Mouse (Mus musculus) erythroid progenitor cell, adult 5-6 weeks (primary cell): ENCODE data around the gene Capns2. TPM values are rescaled to one million over a fixed set of nuclear protein-coding genes. Genes with fewer than 3 reads are reported as not detected.
"Not testable (repeated sequence)": the region's sequence is repeated elsewhere in the genome, so short reads cannot be mapped to it uniquely, and the experiment has no call there.

Experiments used
- ATAC-seq: replicated peaks from 2 replicates; pipeline ENCODE4 v1.8.0; 2016; ENCODE audit warnings: moderate number of reproducible peaks, mild to moderate bottlenecking, moderate TSS enrichment, inconsistent platforms; ENCODE audit not compliant: poor library complexity, low FRiP score, severe bottlenecking
- total RNA-seq, 2 experiments: library from RNA; stranded (forward) in 1 of 2; stranded (reverse) in 1 of 2; fragments of 150-400 nt in 1 of 2; fragments of 186-747, 209-891 nt in 1 of 2; gene quantifications; 2 replicates each; pipeline versions ENCODE4 v1.2.3 to v1.2.4; 2015 to 2017; ENCODE audit warnings: low replicate concordance in 2 of 2

The Capns2 gene
- total RNA-seq (2015; ENCODE audit: low replicate concordance) (not detected in 2 replicates), total RNA-seq (2017; ENCODE audit: low replicate concordance) (not detected in 2 replicates)

DNA sequence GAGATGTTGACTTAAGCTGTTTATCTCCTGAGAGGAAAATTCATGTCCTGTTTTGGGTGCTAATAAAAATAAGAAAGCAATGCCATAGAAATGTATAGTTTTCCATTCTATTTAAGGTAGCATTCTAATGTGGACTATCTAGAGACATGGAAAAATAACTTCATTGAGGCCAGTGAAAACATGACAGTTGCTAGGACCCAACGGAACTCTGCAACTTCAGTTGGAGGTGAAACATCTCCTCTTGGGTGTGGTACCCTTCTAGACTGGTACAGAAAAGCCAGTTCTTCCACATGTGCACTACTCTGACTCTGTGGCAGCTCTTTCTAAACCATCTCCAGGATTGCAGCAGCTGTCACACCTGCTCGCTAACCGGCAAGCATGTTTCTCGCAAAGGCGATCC is at the start of gene Capns2:
Gene Capns2, plus strand, starts transcription at position 301 of the 400 bp plus-strand sequence.
- ATAC-seq = no peak

GRCm38 (mm10) chr8:92853188-92853983 is 47.8 kb upstream of the Capns2 start:
- ATAC-seq = no peak

DNA sequence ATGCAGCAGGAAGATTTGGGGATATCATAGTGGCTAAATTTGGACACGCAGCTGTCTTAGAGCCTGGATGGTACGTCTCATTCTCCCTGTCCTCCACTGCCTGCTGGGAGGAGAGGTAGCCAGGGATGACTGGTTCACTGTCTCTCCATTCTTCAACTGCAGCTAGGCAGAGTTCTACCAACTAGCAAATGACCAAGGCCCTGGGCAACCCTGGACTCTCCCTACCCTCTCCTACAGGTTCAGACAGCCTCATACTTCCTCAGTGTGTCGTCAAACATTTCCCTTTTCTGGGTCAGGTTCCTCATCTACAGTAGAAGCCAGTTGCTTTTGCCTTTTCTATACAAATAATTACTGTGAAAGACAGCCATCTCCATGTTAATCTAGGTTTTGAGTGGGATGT is 46.5 kb upstream of the Capns2 start:
- no peak for ATAC-seq

DNA sequence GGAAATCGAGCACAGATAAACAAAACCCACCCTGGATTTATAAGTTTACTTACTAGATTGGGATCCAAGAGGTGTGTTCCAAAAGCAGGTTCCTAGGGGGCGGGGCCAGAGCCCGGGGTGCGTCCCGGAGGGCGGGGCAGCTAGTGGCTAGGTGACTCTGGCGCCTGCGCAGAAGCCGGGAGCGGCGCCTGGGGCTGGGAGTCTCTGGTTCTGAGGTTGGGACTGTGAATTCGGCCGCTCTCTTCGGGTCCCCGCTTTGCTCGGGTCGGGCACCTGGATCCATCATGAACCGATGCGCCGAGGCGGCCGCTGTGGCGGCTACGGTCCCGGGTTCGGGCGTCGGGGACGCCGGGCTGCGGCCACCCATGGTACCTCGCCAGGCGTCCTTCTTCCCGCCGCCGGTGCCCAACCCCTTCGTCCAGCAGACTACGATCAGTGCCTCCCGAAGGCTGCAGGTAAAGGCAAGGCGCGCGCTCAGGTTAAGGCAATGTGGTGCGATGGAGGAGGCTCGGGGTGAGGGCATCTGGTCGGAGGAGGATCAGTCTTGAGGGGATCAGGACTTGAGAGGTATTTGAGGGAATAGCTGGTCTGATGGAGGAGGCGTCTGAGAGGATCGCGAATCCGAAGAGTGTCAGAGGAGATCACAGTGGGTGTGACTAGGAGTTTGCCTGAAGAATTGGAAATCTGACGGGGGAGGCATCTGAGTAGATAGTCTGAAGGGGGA is 45.9 kb upstream of the Capns2 start, which contains the start of gene Lpcat2:
Gene Lpcat2, plus strand, starts transcription at position 169 of the 724 bp plus-strand sequence.
- no peak for ATAC-seq

DNA sequence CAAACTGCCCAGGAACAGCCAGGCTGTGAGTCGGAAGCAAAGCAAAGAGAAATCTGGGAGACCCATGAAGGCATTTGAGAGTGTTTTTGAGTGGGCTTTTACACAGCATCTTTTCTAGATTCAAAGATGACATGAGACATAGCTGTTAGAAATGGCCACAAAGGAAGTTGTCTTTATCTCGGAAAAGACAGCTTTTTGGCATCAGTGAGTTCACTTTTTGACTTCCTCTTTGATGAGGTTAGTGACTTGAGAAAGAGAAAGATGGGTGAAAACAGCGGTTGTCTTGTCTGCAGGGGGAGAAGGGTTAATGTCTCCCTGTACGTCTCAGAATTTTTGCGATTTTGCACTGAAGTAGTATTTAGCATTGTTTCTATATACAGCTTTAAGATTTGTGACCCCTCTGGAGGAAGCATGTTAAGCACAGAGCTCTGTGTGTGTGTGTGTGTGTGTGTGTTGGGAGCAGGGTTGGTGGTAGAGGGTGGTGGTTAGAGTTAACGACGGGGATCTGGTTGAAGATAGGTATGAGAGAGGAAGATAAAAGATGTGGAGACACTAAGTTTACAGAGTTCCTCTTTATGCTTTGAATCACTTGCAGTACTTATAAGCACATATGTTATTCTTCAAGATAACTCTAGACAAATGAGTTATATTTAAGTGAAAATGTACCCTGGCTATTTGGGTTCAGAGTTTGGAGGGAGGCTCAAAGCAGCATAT is 44.8 kb upstream of the Capns2 start:
- no peak for ATAC-seq

DNA sequence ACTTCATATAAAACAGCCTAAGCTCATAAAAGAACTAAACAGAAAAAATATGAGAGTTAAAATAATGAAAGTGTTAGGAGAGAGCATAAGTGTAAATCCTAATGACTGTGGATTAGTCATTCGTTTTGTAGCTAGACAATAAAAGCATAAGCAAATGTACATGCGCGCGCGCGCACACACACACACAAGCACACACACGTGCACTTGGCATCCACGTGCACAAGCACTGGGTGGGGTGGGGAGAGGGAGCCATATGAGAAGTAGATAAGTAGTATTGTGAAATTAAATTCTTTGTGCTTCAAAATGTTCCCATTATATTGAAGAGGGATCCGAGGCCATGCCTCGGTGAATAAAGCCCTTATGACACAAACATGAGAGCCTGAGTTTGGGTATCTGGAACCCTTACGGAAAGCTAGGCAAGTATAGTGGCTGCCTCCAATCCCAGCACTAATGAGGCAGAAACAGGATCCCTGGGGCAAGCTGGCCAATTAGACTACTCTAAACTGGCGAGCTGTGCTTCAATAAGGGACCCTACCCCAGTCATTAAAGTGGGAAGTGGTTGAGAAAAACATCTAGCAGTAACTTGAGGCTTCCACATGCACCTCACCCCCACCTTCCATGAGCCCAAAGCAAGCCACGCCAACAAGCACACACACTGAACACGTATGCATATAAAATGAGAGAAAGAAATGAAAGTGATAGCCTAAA is 42.6 kb upstream of the Capns2 start:
- no peak for ATAC-seq

DNA sequence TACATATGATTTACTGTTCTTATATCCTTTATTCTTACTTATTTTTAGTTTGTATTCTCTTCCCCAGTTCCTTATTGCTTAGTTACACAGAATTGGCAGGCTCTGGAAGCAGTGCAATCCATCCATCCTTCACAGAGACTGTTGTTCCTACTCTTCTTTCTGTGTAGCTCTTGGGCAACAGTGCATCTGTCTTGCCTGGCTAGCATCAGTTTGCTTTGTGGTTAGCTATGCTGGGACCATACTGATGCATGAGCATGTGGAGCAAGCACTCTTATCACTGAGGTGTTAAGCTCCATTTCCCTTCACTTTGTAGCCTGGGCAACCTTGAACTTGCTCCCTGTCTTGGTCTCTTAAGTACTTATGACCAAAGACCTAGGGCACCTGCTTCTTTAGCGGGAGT is 39.2 kb upstream of the Capns2 start:
- no peak for ATAC-seq

- no peak for ATAC-seq
These were observed 30.9 kb upstream of the Capns2 start for GRCm38 (mm10) chr8:92870281-92870680.

DNA sequence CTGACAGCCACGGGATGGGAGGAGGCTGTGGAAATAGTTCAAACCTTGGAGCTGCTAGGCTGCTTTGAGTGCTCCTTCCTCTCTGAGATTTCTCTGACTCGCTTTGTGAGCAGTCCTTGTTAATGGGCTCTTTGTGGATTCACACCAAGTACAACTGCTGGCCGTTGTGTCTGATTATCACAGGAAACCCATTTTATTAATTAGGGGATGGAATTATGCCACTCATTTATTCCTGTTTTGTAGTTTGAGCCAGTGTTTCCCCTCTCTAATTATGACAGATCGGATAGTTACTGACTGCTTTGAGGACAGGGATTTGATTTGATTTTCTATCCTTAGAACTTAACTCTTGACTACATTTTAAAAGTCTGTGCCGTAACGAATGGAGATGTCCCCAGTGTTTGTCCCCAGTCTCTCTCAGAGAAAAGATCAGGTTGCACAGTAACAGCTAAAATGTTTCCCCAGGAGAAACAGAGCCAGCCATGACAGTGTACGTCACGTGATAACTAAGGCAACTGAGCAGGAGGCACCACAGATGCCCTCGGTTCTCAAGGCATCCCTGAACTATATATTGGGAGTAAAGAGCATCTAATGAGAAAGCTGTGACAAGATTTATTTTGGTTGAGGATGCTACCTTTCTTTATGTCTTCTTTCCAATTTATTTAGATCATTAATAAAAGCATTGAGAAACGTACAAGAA is 29.0 kb upstream of the Capns2 start:
- no peak for ATAC-seq

DNA sequence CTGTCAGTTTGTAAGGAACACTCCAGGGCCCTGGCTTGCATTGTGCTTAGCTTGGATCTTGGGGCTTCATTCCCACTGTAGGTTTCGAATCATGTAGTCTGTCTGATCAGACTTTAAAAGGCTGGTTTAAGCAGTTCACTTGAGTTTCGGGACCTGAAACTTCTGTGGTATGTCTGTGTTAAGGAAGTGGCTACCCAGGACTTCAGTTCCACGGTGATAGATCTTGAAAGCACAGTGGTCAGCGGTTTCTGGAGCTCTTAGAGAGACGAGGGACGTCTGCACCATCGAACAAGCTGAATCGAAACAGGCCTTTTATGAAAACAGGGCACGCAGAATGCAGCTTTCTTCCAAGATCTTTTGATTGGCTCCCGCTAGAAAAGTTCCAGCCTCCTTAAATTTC is 25.4 kb upstream of the Capns2 start:
- ATAC-seq = no peak

DNA sequence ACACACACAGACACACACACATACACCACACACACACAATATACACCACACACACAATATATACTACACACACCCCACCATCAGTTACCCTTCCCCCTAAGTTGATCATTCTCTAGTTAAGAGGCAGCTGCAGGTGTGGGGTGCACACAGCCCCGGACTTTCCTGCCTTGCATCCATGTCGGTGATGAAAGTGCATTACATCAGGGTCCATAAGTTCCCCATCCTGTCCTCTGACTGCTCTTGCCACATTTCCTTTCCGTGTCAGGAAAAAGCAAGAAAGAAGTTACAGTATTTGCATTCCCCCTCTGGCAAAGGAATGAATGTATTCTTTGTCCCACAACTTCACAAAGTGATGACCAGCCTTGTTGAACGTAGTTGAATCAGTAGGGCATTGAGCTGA is 20.0 kb upstream of the Capns2 start:
- no peak for ATAC-seq

- no peak for ATAC-seq
These were observed 17.4 kb upstream of the Capns2 start for GRCm38 (mm10) chr8:92883771-92884170.

DNA sequence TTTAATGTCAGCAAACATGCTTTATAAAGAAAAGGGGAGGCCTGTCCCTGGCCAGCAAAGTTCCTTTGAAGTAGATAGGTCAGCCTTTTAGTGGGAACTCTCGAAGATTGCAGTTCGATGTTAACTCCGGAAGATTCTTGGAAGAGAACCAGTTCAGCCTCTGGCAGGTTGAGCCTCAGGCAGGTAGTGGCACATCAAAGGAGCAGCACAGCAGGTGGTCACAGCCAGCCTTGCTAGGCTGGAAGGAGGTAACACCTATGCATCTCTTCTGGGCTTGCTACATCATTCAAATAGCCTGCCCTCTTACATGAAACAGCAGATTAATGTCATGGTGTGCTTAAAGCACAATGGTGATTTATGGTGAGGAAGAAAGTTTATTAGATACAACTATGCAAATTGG is 9.0 kb upstream of the Capns2 start:
- not testable (repeated sequence) for ATAC-seq

DNA sequence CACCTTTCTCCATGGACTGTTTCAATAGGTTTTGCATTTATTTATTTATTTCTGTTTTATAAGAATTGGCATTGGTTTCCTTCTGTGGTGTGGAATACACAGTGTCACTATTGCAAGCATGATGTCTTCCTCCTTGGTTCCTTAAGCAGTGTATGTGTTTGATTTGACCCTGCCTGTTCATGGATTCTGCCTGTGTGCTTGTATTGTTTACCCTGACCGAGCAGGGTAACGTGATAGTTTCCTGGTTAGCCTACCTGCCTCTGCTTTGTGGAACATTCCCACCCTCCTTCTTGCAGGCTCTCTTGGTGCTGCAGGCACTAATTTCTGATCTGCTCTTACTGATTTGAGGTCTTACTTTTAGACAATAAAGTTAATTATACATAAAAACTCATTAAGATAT is 7.3 kb upstream of the Capns2 start:
- no peak for ATAC-seq

DNA sequence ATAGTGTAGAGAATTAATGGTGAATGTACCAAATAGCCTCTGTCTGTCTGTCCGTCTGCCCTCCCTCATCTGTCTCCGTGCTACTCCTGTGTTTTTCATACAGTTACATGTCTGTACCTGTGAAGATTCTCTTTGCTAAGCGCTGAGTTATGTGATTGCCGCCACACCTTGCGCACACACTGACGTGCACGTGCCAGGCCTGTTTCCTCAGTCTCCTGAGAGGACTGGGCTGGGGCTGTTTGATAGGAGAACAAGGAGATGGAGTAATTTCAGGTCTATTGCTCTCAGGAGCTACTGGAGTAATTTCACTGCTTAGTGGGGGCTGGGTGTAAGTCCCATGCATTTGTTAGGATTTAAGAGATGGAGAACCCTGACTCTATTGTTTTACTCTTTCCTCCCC is 6.2 kb upstream of the Capns2 start:
- ATAC-seq = no peak

DNA sequence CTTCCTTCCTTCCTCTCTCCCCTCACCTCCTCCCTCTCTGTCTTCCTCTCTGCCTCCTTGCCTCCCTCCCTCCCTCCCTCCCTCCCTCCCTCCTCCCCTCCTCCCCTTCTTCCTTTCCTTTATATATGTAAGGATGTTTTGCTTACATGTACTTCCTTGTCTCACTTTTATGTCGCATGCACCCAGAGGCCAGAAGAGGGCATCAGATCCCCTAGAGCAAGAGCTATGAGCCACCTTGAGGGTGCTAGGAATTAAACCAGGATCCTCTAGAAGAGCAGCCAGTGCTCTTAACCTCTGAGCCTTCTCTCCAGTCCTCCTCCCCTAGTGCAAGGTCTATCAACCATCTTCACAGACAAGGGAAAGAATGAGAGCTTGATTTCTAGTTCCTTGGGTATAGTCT is 5.2 kb upstream of the Capns2 start:
- ATAC-seq = no peak

DNA sequence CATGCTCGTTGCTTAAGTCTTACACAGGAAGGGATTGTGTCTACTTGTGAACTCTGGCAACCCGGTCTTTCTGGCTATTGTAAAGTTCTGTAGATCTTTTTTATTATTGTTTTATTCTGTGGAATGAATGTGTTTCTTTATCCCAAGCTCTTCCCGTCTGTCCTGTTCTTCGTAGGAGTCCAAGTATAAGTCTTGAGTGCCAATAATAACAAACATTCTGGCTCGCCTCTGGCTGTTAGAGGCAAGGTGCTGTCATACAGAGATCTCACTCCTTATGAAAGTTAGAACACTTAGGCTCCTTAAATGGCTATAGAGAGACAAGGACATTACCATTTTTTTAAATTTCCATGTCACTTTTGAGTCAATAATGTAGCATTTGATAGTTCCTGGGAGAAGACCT is 4.6 kb upstream of the Capns2 start:
- ATAC-seq = no peak

DNA sequence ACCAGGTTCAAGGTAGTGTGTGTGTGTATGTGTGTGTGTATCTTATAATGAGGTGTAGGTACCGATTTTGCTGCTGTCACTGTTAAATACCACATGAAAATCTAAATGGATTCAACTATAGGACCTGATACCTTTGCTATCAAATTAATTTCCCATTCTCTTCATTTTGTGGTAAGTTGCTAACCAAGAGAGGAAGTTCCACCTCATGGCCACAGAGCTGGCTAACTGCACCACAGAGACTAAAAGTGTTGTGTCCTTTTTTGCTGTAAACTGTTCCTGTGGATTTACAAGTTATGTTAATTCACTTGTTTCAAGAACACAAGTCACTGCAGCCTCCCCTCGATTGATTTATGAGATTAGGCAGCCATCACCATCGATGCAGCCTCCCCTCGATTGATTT is 3.4 kb upstream of the Capns2 start:
- ATAC-seq = no peak

GRCm38 (mm10) chr8:92899590-92899989 is 1.6 kb upstream of the Capns2 start:
- ATAC-seq = no peak
